Mouse (Mus musculus): ENCODE results near the gene Pitpnc1.

GRCm38 (mm10) chr11:107233252-107233890 lies 237.1 kb downstream of the Pitpnc1 start:
- TF ChIP-seq CTCF (IDR thresholded peaks at IDR 0.05; ENCODE audit: low read depth) (no peak), EP300 (IDR thresholded peaks at IDR 0.05; ENCODE audit: low read depth) (no peak)
